In genomic region chr4:104894004-104894734, GRCm38 (mm10) we compare ENCODE assay signal across 9 mouse cellular contexts. TPM values are rescaled to one million over a fixed set of nuclear protein-coding genes. Genes with fewer than 3 reads are reported as not detected.
A peak's percentile ranks its signal among the peaks of the same experiment; 100 is the strongest.
DNase-seq lines count a peak whose midpoint lies in the region; ATAC-seq lines count a peak whose summit lies in the region.
"Had no signal": no experiment of that assay in that cellular context is flagged by ENCODE, and none has a peak within 500 bp of the region (broad histone marks: within the 10 kb centered on the region; RNA-seq: fewer than 3 reads in every experiment).

No protein-coding gene starts in this region.

- 0 out of 2 replicates have a peak, but pooled peaks cover 5% of the 10 kb centered on the region for H3K9me3 ChIP-seq in forebrain, embryonic 10.5 days
- H3K9me3 ChIP-seq in forebrain, embryonic 12.5 days = no peaks in the 10 kb centered on the region
- H3K9me3 ChIP-seq in forebrain, embryonic 11.5 days (ENCODE audit: control insufficient read depth, low read length) = no peaks in the 10 kb centered on the region
- H3K9me3 ChIP-seq in limb, embryonic 11.5 days (ENCODE audit: control insufficient read depth, low read length) = no peaks in the 10 kb centered on the region

- H3K4me2 ChIP-seq in forebrain, embryonic 12.5 days = no peak overlapping the region
- H3K4me2 ChIP-seq in forebrain, embryonic 11.5 days (ENCODE audit: low read depth, low read length, severe bottlenecking) = no peak overlapping the region
- no peak overlapping the region for H3K4me2 ChIP-seq in limb, embryonic 11.5 days (ENCODE audit: low read depth, severe bottlenecking)

- DNase-seq in forebrain, embryonic 10.5 days (ENCODE audit: extremely low spot score, low spot score) = peak; percentile 60
- peak; percentile 30 to 34 for DNase-seq in B cell, adult 2 months
- peak; percentile 70 for DNase-seq in brain, embryonic 18.5 days (ENCODE audit: low read depth, low spot score)
- peak; percentile 69 for DNase-seq in forebrain, embryonic 11.5 days (ENCODE audit: low spot score)
- peak; percentile 35 for DNase-seq in induced T-regulatory cell, adult 2 months (ENCODE audit: low read depth)
- DNase-seq in limb, embryonic 11.5 days (ENCODE audit: low spot score) = peak; percentile 66
- peak; percentile 69 to 77 for DNase-seq in right cerebral cortex, adult 2 months (ENCODE audit: low spot score in 2 of 2)

- H3K4me1 ChIP-seq in forebrain, embryonic 10.5 days = peaks cover 2% of the 10 kb centered on the region
- H3K4me1 ChIP-seq in forebrain, embryonic 12.5 days = peaks cover 12% of the 10 kb centered on the region
- H3K4me1 ChIP-seq in forebrain, embryonic 11.5 days (replicated peaks; ENCODE audit: control insufficient read depth, insufficient read depth, low read length) = no peaks in the 10 kb centered on the region
- H3K4me1 ChIP-seq in limb, embryonic 11.5 days (ENCODE audit: control insufficient read depth, insufficient read depth, low read length) = no peaks in the 10 kb centered on the region

- no peaks in the 10 kb centered on the region for H3K27me3 ChIP-seq in forebrain, embryonic 10.5 days (ENCODE audit: poor library complexity, severe bottlenecking)
- peaks cover 9% of the 10 kb centered on the region; the same call in 1 of the 2 replicates for H3K27me3 ChIP-seq in forebrain, embryonic 12.5 days
- H3K27me3 ChIP-seq in forebrain, embryonic 11.5 days (ENCODE audit: control insufficient read depth, insufficient read depth, low read length) = no peaks in the 10 kb centered on the region
- no peaks in the 10 kb centered on the region for H3K27me3 ChIP-seq in limb, embryonic 11.5 days (ENCODE audit: control insufficient read depth, insufficient read depth, low read length)

- ATAC-seq in forebrain, embryonic 12.5 days (ENCODE audit: low FRiP score) = no peak
- no peak for ATAC-seq in forebrain, embryonic 11.5 days (replicated peaks; ENCODE audit: low FRiP score)
- no peak for ATAC-seq in limb, embryonic 11.5 days (ENCODE audit: insufficient number of reproducible peaks, low FRiP score, low TSS enrichment, low read depth)

- no peak overlapping the region for H3K9ac ChIP-seq in forebrain, embryonic 12.5 days
- H3K9ac ChIP-seq in forebrain, embryonic 11.5 days (ENCODE audit: low read length) = no peak overlapping the region
- H3K9ac ChIP-seq in limb, embryonic 11.5 days (ENCODE audit: low read length) = no peak overlapping the region

- H3K4me3 ChIP-seq in forebrain, embryonic 10.5 days = no peak overlapping the region
- no peak overlapping the region for H3K4me3 ChIP-seq in forebrain, embryonic 12.5 days (replicated peaks)
- no peak overlapping the region for H3K4me3 ChIP-seq in forebrain, embryonic 11.5 days (ENCODE audit: low read depth, low read length)
- no peak overlapping the region for H3K4me3 ChIP-seq in limb, embryonic 11.5 days (ENCODE audit: low read depth, low read length)

- 61% methylated on average over 13 of the region's 13 CpGs for WGBS in forebrain, embryonic 10.5 days
- WGBS in forebrain, embryonic 12.5 days = 62% methylated on average over 13 of the region's 13 CpGs
- 61% methylated on average over 13 of the region's 13 CpGs for WGBS in forebrain, embryonic 11.5 days
- WGBS in limb, embryonic 11.5 days = 62% methylated on average over 13 of the region's 13 CpGs

- H3K27ac ChIP-seq in forebrain, embryonic 10.5 days = no peak overlapping the region
- no peak overlapping the region for H3K27ac ChIP-seq in forebrain, embryonic 12.5 days
- no peak overlapping the region for H3K27ac ChIP-seq in forebrain, embryonic 11.5 days (ENCODE audit: low read depth, low read length)
- no peak overlapping the region for H3K27ac ChIP-seq in limb, embryonic 11.5 days (replicated peaks; ENCODE audit: low read depth, low read length)

- H3K36me3 ChIP-seq in forebrain, embryonic 10.5 days (replicated peaks) = no peaks in the 10 kb centered on the region
- H3K36me3 ChIP-seq in forebrain, embryonic 12.5 days (replicated peaks) = no peaks in the 10 kb centered on the region
- no peaks in the 10 kb centered on the region for H3K36me3 ChIP-seq in forebrain, embryonic 11.5 days (ENCODE audit: control insufficient read depth, insufficient read depth, low read length)
- H3K36me3 ChIP-seq in limb, embryonic 11.5 days (ENCODE audit: control insufficient read depth, insufficient read depth, low read length) = no peaks in the 10 kb centered on the region

RNA-seq across cellular contexts. Expression of gene C8a, which starts 18.0 kb away (rescaled TPM):
- not detected in 2 replicates for polyA plus RNA-seq in forebrain, embryonic 10.5 days (2016; fragmentation: Nextera tagmentation; extraction: Ambion mirVana)
- not detected in 2 replicates for polyA plus RNA-seq in forebrain, embryonic 12.5 days (2016; fragmentation: Nextera tagmentation; extraction: Ambion mirVana)
- polyA plus RNA-seq in forebrain, embryonic 11.5 days (2014; fragmentation: Nextera tagmentation; extraction: Ambion mirVana) = not detected in 2 replicates
- not detected in 2 replicates for polyA plus RNA-seq in limb, embryonic 11.5 days (2014; fragmentation: Nextera tagmentation; extraction: Ambion mirVana)

RNA-seq across cellular contexts. Expression of gene Fyb2, which starts 19.1 kb away (rescaled TPM):
- 0.09 and 0.15 TPM in 2 replicates for polyA plus RNA-seq in forebrain, embryonic 10.5 days (2016; fragmentation: Nextera tagmentation; extraction: Ambion mirVana)
- 0.19 and 0.33 TPM in 2 replicates for polyA plus RNA-seq in forebrain, embryonic 12.5 days (2016; fragmentation: Nextera tagmentation; extraction: Ambion mirVana)
- polyA plus RNA-seq in forebrain, embryonic 11.5 days (2014; fragmentation: Nextera tagmentation; extraction: Ambion mirVana) = 0.17 TPM in 1 of 2 replicates, not detected in the other
- polyA plus RNA-seq in limb, embryonic 11.5 days (2014; fragmentation: Nextera tagmentation; extraction: Ambion mirVana) = 0.08 TPM in 1 of 2 replicates, not detected in the other

RNA-seq across cellular contexts. Expression of gene Gm17662, which starts 37.0 kb away (rescaled TPM):
- not detected in 2 replicates for polyA plus RNA-seq in forebrain, embryonic 10.5 days (2016; fragmentation: Nextera tagmentation; extraction: Ambion mirVana)
- polyA plus RNA-seq in forebrain, embryonic 12.5 days (2016; fragmentation: Nextera tagmentation; extraction: Ambion mirVana) = not detected in 2 replicates
- not detected in 2 replicates for polyA plus RNA-seq in forebrain, embryonic 11.5 days (2014; fragmentation: Nextera tagmentation; extraction: Ambion mirVana)
- polyA plus RNA-seq in limb, embryonic 11.5 days (2014; fragmentation: Nextera tagmentation; extraction: Ambion mirVana) = not detected in 2 replicates
- polyA plus RNA-seq: liver, embryonic 16.5 days had no signal
